In the genomic region with DNA sequence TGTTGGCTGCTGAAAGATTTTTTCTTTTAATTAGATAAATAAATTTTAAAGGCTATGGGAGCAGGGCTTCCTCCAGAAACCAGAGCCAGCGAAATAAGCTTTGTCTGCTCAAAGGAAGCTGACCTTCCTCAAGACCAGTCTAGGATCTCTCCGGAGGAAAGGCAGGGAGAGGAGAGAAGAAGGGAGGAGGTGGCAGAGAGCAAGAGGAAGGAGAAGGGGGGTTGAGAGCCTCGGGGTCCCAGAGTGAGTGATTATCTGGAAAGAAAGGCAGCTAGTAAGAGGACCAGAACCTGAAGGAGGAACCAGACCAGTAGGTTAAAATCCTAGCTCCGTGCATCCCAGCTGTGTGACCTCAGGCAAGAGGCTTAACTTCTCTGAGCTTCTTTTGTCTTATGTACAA, we compare ENCODE assay signal across 7 mouse cellular contexts. TPM values are rescaled to one million over a fixed set of nuclear protein-coding genes. Genes with fewer than 3 reads are reported as not detected.
DNase-seq lines count a peak whose midpoint lies in the region; ATAC-seq and TF ChIP-seq lines count a peak whose summit lies in the region.

No protein-coding gene starts in this region.

- no peak overlapping the region for H3K9ac ChIP-seq in liver, embryonic 12.5 days
- no peak overlapping the region for H3K9ac ChIP-seq in liver, postnatal 0 days (replicated peaks)
- H3K9ac ChIP-seq in forebrain, embryonic 14.5 days (ENCODE audit: low read length) = no peak overlapping the region
- H3K9ac ChIP-seq in limb, embryonic 12.5 days (replicated peaks) = 0 out of 2 replicates have a peak overlapping the region, but pooled peaks have one; percentile 27
- H3K9ac ChIP-seq in stomach, embryonic 15.5 days = no peak overlapping the region

- no peaks in the 10 kb centered on the region for H3K36me3 ChIP-seq in liver, embryonic 12.5 days
- H3K36me3 ChIP-seq in liver, postnatal 0 days (replicated peaks; ENCODE audit: insufficient read depth, low read length) = no peaks in the 10 kb centered on the region
- no peaks in the 10 kb centered on the region for H3K36me3 ChIP-seq in forebrain, embryonic 14.5 days (ENCODE audit: control insufficient read depth, insufficient read depth, low read length)
- H3K36me3 ChIP-seq in limb, embryonic 12.5 days = no peaks in the 10 kb centered on the region
- H3K36me3 ChIP-seq in stomach, embryonic 15.5 days = no peaks in the 10 kb centered on the region

- no peak for TF ChIP-seq EP300 in liver, postnatal 0 days (IDR thresholded peaks at IDR 0.05; ENCODE audit: low read depth)

- no peak for TF ChIP-seq CTCF in liver, postnatal 0 days (IDR thresholded peaks at IDR 0.05; ENCODE audit: low read depth)

- WGBS in liver, embryonic 12.5 days (ENCODE audit: insufficient replicate concordance) = 15% methylated on average over 4 of the region's 4 CpGs
- WGBS in liver, postnatal 0 days (ENCODE audit: insufficient replicate concordance) = 21% methylated on average over 4 of the region's 4 CpGs
- WGBS in forebrain, embryonic 14.5 days = 17% methylated on average over 4 of the region's 4 CpGs
- 26% methylated on average over 4 of the region's 4 CpGs for WGBS in limb, embryonic 12.5 days
- WGBS in stomach, embryonic 15.5 days = 18% methylated on average over 4 of the region's 4 CpGs

- no peak for DNase-seq in liver, postnatal 0 days
- no peak for DNase-seq in forebrain, embryonic 14.5 days (ENCODE audit: low spot score)
- no peak for DNase-seq in urinary bladder, postnatal 36 days (ENCODE audit: low spot score in 2 of 2)
- DNase-seq in layer of hippocampus, postnatal 10 days (ENCODE audit: low spot score in 2 of 2) = no peak

- H3K9me3 ChIP-seq in liver, embryonic 12.5 days (replicated peaks) = no peaks in the 10 kb centered on the region
- H3K9me3 ChIP-seq in liver, postnatal 0 days (ENCODE audit: low read length) = no peaks in the 10 kb centered on the region
- no peaks in the 10 kb centered on the region for H3K9me3 ChIP-seq in forebrain, embryonic 14.5 days (replicated peaks; ENCODE audit: control insufficient read depth, low read length)
- 0 out of 2 replicates have a peak, but pooled peaks cover 5% of the 10 kb centered on the region for H3K9me3 ChIP-seq in limb, embryonic 12.5 days
- H3K9me3 ChIP-seq in stomach, embryonic 15.5 days = no peaks in the 10 kb centered on the region

- no peak overlapping the region for H3K4me3 ChIP-seq in liver, embryonic 12.5 days
- H3K4me3 ChIP-seq in liver, postnatal 0 days (ENCODE audit: low read depth, low read length) = no peak overlapping the region
- no peak overlapping the region for H3K4me3 ChIP-seq in forebrain, embryonic 14.5 days (ENCODE audit: low read depth, low read length)
- peak overlapping the region; percentile 18; the same call in 1 of the 2 replicates for H3K4me3 ChIP-seq in limb, embryonic 12.5 days (replicated peaks)
- no peak overlapping the region for H3K4me3 ChIP-seq in stomach, embryonic 15.5 days (replicated peaks)

- no peak for ATAC-seq in liver, embryonic 12.5 days
- no peak for ATAC-seq in liver, postnatal 0 days
- peak; percentile 1; the same call in 1 of the 2 replicates for ATAC-seq in forebrain, embryonic 14.5 days
- ATAC-seq in limb, embryonic 12.5 days (ENCODE audit: insufficient number of reproducible peaks, insufficient read depth, low FRiP score, low TSS enrichment, low read depth) = peak; percentile 2; the same call in 1 of the 2 replicates
- no peak for ATAC-seq in stomach, embryonic 15.5 days (ENCODE audit: insufficient read depth, low FRiP score, low read depth)

- peaks cover 40% of the 10 kb centered on the region for H3K27me3 ChIP-seq in liver, embryonic 12.5 days (replicated peaks)
- peaks cover 6% of the 10 kb centered on the region; the same call in 1 of the 2 replicates for H3K27me3 ChIP-seq in liver, postnatal 0 days (ENCODE audit: insufficient read depth, low read length)
- no peaks in the 10 kb centered on the region for H3K27me3 ChIP-seq in forebrain, embryonic 14.5 days (replicated peaks; ENCODE audit: control insufficient read depth, insufficient read depth, low read length)
- peaks cover 28% of the 10 kb centered on the region for H3K27me3 ChIP-seq in limb, embryonic 12.5 days
- H3K27me3 ChIP-seq in stomach, embryonic 15.5 days (replicated peaks) = no peaks in the 10 kb centered on the region

- no peaks in the 10 kb centered on the region for H3K4me1 ChIP-seq in liver, embryonic 12.5 days
- H3K4me1 ChIP-seq in liver, postnatal 0 days (ENCODE audit: insufficient read depth) = no peaks in the 10 kb centered on the region
- H3K4me1 ChIP-seq in forebrain, embryonic 14.5 days (ENCODE audit: control insufficient read depth, insufficient read depth, low read length) = peaks cover 12% of the 10 kb centered on the region
- peaks cover 16% of the 10 kb centered on the region for H3K4me1 ChIP-seq in limb, embryonic 12.5 days (replicated peaks)
- peaks cover 18% of the 10 kb centered on the region; the same call in 1 of the 2 replicates for H3K4me1 ChIP-seq in stomach, embryonic 15.5 days

- H3K27ac ChIP-seq in liver, embryonic 12.5 days = no peak overlapping the region
- no peak overlapping the region for H3K27ac ChIP-seq in liver, postnatal 0 days (ENCODE audit: low read depth)
- H3K27ac ChIP-seq in forebrain, embryonic 14.5 days (ENCODE audit: low read depth, low read length) = peak overlapping the region; percentile 63
- no peak overlapping the region for H3K27ac ChIP-seq in limb, embryonic 12.5 days
- no peak overlapping the region for H3K27ac ChIP-seq in stomach, embryonic 15.5 days

- H3K4me2 ChIP-seq in liver, embryonic 12.5 days = peak overlapping the region; percentile 12; the same call in 1 of the 2 replicates
- H3K4me2 ChIP-seq in liver, postnatal 0 days (ENCODE audit: low read depth, low read length) = no peak overlapping the region
- peak overlapping the region; percentile 48 for H3K4me2 ChIP-seq in forebrain, embryonic 14.5 days (ENCODE audit: low read length)
- H3K4me2 ChIP-seq in limb, embryonic 12.5 days = peak overlapping the region; percentile 53
- H3K4me2 ChIP-seq in stomach, embryonic 15.5 days = peak overlapping the region; percentile 49; the same call in 1 of the 2 replicates

RNA-seq across cellular contexts. Expression of gene Pmepa1, which starts 31.7 kb away (rescaled TPM):
- 0.24 and 0.37 TPM in 2 replicates for polyA plus RNA-seq in liver, embryonic 12.5 days (2016; fragmentation: Nextera tagmentation; extraction: Ambion mirVana)
- 0.21 and 0.36 TPM in 2 replicates for polyA plus RNA-seq in liver, postnatal 0 days (2015; fragmentation: Nextera tagmentation; extraction: Ambion mirVana)
- 6.9 and 8.8 TPM in 2 replicates for polyA plus RNA-seq in forebrain, embryonic 14.5 days (2014; fragmentation: Nextera tagmentation; extraction: Ambion mirVana)
- 3.3 and 4.0 TPM in 2 replicates for polyA plus RNA-seq in limb, embryonic 12.5 days (2016; fragmentation: Nextera tagmentation; extraction: Ambion mirVana)
- polyA plus RNA-seq in stomach, embryonic 15.5 days (2015; fragmentation: Nextera tagmentation; extraction: Ambion mirVana) = 7.3 and 7.5 TPM in 2 replicates
- 10 to 100 TPM; 30.4 to 31.6 TPM for total RNA-seq in layer of hippocampus, postnatal 10 days (2021)

Comparison
In these comparisons a context has a peak if more than half of its experiments do, and no peak if none do; other contexts are left out.
1. ATAC-seq: peak in forebrain, embryonic 14.5 days (single experiment) and limb, embryonic 12.5 days (single experiment); none in liver, embryonic 12.5 days (single experiment), liver, postnatal 0 days (single experiment) and stomach, embryonic 15.5 days (single experiment).